Mouse (Mus musculus) G1E-ER4 (cell line): Measurements from ENCODE around the gene 5031439G07Rik. TPM values are rescaled to one million over a fixed set of nuclear protein-coding genes. Genes with fewer than 3 reads are reported as not detected.

Experiments used
- GATA1 ChIP-seq: IDR thresholded peaks from one replicate; pipeline ENCODE4 v1.8.0; 2012; ENCODE audit warnings: low read length, inconsistent platforms
- polyA plus RNA-seq: library from polyadenylated mRNA; stranded (reverse); fragments of >175 nt; gene quantifications from 2 replicates; pipeline ENCODE4 v1.2.3, GENCODE M21; 2012

The 5031439G07Rik gene
- polyA plus RNA-seq, 1 experiment, result 41.6 TPM

DNA sequence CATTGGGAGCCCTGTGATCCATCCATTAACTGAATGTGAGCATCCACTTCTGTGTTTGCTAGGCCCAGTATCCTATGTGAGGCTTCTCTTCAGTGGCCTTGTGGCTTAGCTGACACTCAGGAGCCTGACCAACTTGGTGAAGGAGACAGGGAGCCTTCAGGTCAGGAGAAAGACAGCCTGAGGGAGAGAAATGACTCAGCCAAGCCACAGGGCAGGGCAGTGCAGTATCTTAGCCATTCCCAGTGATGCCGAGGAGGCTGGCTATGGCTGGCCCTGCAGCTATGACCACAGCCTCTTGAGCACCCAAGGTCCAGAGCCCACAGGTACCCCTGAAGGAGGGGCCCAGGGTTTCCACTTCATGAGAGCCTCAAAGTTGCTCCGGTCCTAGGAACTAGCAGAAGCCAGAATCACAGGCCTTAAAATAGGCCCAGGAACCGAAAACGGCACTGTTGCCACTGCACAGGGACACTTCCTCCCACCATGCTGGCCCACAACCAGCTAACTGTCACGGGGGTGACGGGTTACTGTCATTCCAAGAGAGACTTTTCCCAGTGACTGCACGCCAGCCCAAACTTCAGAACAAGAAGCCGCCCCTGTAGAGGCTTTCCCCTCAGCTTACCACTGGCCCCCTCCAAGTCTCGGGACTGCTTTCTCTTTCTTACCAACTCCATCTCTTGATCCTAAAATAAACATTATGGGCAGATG is 6.6 kb downstream of the 5031439G07Rik start:
- TF ChIP-seq GATA1, result no peak

DNA sequence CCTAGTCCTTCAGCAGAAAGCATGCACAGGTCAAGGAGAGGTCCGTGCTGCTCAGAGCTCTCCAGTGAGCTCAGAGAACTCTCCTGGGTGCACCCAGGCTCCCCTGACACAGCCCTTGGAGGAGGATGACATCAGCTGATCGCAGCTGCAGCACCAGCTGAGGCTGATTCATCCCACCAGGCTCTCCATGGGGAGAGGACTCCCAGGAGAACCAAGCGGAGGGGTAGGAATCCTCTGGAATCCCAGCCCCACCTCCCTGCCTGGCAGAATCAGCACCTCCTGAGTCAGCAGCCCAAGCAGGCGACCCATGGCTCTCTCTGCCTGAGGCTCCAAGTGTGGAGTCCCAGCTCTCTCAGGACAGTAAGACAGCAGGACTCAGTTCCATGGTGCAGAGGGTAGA is 12.6 kb downstream of the 5031439G07Rik start:
- no peak for TF ChIP-seq GATA1

DNA sequence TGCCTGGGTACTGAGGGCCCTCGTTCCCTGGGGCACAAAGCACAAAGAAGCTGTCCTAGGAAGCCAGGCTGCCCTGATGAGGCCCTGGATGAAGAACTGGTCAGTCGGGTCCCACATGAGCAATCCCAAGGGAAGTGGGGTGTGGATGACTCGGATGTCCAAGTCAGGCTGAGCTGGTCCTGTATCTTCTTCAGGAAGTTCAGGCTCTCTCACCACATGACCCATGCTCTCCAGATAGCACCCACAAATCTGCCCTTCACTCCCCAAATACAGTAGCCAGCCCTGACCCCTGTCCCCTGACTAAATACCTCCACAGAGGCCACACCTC is 14.8 kb downstream of the 5031439G07Rik start:
- TF ChIP-seq GATA1, result no peak

DNA sequence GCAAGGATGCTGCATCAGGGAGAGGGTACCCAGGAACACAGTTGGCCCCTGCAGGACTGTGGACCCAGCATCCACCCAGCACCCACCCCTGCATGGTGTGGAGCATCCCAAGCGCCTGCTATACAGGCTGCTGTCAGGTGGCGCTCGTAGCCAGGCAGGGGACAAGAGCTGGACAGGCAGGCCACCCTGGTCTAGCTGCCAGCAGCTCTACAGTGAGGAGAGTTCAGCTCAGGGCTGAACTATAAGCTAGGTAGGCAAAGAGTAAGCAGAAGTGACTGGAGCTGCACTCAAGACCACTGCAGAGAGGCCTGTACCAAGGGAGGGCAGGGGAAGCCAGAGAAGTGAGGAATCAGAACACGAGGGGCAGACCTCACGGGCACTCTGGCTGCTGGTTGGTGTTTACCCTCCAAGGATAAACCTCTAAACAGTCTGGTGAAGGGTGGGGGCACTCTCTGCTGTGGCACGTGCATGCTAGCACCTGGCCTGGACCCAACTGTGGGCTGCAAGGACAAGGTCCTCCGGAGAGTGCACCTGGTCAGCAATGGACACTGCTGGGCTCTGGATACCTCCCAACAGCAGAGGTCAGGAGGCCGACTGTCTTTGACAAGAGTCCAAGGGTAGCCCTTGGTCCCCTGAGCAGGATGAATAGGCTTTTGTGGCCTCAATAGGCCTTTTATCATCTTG is 15.3 kb downstream of the 5031439G07Rik start:
- TF ChIP-seq GATA1, result no peak

DNA sequence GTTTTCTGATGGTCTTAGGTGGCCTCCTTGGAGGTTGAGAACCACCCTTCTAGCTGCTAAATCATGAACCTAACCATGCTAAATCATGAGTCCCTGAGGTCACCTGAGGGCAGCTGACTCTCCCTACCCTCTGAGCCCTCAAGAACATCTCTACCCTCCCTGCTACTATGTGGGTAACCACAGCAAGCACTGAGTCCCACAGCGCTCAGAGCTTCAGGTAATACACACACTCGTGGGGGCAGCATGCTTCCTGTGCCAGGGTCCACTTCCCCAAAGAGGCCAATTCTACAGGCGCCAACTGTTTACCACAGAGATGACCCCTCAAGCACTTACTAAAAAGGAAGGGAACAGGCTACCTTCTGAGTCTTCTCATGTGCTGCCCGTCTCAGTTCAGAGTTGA is 19.8 kb downstream of the 5031439G07Rik start:
- no peak for TF ChIP-seq GATA1

DNA sequence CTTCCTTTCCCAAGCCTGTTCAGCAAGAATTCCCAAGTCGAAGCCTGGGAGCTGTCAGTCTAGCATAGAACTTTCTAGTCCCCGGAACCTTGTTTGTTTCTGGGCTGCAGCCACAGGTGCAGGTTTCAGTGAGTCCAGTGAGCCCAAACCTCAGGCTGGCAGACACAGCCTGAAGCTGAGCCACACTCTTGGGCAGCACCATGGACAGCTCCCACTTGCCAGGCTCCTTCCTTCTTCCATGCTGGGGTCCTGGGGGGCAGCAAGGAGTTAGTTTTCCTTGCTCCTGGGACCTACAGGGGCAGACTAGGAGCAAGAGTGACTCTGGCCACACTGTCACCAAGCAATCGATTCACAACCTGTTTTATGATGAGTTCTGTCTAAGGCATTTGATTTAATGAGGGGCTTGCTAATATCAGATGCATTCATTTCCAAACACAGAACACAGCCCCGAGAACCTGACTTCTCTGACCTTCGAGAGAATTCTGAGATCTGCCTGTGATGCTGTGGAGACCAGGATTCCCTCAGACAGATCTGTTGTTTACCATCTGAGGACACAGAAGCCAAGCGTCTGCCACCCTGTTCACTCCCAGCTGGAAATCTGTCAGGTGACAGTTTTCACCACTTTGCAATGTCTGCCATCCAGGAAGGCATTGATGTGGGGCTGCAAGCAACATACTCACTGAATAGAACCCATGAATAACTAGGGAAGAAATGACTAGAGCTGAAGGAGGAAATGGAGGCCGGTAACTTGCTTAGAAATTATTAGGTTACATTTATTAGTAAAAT is 22.6 kb downstream of the 5031439G07Rik start:
- no peak for TF ChIP-seq GATA1

DNA sequence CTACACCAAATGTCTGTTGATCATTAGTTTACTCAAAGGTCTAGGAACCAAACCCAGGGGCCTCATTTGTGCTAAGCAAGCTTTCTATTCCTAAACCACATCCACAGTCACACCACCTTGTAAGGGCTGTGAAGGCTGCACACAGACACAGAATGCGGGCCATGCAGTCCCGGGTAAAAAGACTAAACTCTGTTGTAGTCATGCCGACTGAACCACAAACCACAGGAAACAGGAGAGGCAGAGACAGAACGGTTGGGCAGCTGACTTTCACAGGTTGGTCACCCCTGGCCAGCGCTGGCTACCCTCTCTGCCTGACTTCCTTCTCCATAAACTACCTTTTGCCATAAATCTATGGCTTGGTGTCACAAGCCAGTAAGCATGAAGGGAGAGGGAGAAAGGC is 23.6 kb downstream of the 5031439G07Rik start:
- TF ChIP-seq GATA1, result no peak

DNA sequence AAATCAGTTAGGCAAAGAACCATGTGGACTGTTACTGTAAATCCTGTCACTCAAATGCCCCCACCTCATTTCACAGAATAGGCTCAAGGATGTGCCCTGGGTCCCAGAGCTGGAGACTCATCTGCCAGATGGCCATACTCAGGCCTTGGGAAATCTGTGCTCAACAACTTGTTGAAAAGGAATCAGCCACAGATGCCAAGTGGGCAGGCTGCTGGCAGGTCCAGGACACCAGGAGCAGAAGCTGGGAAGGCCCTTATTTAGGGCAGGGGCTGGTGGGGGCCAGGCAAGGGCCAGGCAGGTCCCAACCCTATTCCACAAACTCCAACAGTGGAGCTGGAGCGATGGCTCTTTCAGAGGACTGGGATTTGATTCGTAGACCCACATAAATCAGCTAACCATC is 25.8 kb downstream of the 5031439G07Rik start:
- no peak for TF ChIP-seq GATA1

DNA sequence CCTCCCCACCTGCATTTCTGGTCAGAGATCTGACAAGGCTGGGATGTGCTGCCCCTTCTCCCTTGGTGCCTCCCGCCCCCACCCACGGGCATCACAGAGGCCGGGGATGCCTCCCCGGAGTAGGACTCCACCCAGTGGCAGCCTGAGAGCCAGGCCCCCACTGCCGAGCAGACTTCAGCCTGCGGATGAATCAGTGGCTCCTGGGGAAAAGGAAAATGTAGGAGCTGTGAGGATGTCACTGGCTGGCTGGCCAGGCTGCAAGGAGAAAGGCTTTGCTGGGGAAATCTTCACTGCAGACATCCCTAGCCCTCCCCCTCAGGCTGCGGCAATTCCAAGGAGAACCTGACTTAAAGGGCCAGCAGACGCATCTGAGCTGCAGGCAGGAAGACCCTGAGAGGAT is 27.7 kb downstream of the 5031439G07Rik start:
- no peak for TF ChIP-seq GATA1

DNA sequence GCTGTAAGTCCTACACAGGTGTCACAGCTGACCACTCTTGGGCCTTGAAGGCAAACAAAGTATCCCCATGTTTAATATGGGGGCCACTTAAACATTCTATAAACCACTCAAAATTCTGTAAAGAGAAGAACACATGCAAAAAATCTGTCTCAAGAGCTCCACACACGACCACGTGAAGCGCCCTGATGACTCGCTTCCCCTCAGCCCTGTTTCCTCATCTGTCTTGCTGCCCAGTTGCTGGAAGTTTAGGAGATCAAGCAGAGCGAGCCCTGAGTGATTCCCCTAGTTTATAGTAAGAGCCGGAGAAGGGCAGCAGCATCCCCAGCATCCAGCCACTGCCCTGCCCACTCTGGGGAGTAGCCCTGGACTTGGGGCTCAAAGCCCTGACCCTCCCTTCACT is 28.5 kb downstream of the 5031439G07Rik start:
- no peak for TF ChIP-seq GATA1

DNA sequence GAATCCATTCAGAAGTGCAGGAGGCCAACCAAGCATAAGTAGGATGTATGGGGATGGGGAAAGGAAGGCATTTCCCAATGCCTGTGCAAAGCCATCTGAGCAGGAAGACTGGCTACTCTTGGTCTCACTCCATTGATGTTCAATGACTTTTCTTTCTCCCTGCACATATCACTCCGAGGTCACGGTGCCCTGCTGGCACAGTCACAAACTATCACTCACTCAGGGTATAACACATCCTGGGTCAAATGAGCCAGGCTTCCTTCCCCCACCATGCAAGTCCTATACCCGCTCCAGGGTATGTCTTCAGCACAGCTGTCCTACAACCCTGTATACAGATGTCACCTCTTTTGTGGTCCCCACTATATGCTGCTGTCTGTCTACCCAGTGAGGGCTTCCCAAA is 30.0 kb downstream of the 5031439G07Rik start:
- no peak for TF ChIP-seq GATA1

DNA sequence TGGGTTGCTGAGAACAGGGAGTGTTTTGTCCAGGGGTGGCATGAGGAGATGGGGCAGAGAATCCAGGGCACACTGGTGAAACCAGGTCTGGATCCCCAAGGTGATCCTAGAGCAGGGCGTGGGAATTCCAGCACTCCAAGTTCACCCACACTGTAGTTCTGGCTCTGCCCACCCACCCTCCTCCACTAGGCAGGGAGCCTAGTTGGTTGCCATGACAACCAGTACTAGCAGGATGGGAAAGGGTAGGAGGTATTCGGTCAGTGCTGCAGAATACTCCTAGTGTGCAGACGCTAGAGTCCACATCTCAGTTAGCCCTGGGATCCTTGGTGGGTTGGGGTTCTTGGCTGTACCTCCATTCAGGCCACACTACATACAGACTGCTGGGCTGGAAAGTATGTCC is 30.5 kb downstream of the 5031439G07Rik start:
- no peak for TF ChIP-seq GATA1

DNA sequence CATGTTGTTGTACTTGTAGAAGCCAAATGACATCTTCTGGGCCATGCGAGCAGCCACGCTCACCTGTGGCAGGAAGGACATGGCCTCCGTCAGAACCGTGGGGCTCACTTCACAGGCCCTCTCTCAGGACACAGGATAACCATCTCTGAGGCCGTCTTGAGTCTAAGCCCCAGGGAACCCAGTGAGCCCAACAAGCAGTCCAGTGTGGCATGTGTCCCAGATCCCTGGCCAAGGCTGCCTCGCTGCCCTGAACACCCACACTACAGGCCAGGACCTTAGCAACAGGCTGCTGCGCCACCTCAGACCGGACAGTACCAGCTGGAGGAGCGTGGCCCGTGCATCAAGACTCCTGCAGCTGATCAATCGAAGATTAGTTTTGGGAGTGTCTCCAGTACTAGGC is 35.1 kb downstream of the 5031439G07Rik start:
- no peak for TF ChIP-seq GATA1

DNA sequence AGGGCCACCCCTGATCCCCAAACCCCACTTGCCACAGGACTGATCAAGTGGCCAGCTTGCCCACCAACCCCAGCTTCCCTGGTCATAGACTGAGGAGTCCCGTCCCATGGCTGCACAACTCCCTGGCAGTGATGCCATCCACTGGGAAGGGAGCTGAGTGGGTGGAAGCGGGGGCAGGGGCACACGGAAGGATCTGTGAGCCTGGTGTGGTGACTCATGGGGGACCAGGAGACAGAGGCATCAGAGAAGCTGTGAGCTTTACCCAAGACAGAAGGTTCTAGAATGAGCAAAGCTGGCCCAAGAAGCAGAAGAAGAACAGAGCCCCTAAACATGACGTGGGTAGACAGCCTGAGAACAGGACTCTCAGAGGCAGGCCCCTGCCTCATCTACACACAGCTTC is 38.3 kb downstream of the 5031439G07Rik start:
- TF ChIP-seq GATA1, result no peak

DNA sequence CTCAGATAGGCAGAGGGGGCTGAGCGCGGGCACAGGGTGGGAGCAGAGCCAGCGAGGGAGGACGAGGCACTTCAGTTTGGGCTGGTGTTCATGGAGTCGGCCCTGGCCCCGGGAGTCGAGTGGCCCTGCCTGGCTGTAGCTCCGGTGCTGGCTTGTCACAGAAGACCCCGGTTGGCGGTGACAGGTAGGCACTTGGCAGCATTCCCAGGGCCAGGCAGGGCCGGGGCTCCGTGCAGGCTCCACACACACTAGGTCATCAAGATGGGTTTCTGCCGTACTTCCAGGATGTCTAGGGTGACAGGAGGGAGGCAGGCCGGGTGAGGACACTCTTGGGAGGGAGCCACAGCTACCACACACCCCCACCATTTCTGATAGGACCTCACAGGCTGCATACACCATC is 39.4 kb downstream of the 5031439G07Rik start:
- no peak for TF ChIP-seq GATA1

DNA sequence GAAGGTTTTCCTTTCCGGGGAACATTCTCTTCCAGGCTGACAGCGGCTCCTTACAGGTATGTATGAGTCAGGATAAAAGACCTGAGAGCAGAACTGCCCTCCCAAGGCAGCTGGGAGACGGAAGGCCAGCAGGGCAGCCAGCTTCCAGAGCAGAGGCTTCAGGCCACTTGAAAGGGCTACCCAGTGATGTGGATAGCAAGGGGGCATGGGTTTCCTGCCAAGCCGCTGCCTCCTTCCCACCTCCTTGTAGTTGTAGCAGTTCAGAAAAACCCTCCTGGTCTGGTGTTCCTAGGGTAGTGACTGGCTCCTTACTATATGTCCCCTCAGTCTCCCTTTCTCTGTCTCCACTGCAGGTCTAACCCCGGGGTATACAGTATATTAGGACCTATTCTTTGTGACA is 44.0 kb downstream of the 5031439G07Rik start:
- TF ChIP-seq GATA1, result no peak

DNA sequence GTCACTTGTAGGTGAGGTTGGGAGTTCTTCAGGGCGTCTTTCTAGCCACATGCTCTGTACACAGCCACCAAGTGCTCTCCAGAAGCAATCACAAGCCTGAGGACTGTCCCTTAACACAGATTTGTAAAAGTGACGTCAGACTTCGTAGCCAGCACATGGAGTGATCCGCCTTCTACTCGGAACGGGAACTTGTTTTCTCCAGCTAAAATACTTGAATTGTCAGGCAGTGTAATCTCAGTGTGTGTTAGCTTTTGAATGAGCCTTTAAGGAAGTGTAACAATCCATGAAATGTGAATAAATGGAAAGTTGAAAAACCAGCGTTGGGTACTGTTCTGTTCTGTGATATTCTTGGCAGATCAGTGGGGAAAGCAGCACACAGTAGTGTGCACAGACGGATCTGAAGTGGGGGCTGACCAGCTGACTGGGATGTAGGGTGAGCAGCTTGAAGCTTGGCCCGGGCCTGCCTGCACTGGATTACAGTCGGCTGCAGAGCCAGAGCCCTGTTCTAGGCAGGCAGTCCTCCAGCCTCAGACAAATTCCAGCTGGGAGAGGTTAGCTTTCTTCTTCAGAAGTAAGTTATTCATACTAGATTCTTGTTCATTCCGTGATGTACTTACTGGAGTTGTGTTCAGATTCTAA is 45.6 kb downstream of the 5031439G07Rik start:
- no peak for TF ChIP-seq GATA1
